Mouse (Mus musculus): ENCODE measurements around the gene Snrpc. TPM values are rescaled to one million over a fixed set of nuclear protein-coding genes. Genes with fewer than 3 reads are reported as not detected.

The Snrpc gene
- total RNA-seq, 2 experiments from 2014 or later = 72.1 to 76.6 TPM

GRCm38 (mm10) chr17:27856265-27856797 is 18.4 kb downstream of the Snrpc start, which contains the start of gene Uhrf1bp1:
Gene Uhrf1bp1, plus strand, starts transcription at chr17:27856441.
- intact Hi-C loops (cut with DNase I) = no loop called here

GRCm38 (mm10) chr17:27856798-27857648 is 19.1 kb downstream of the Snrpc start:
- intact Hi-C loops (cut with DNase I) = no loop called here
- peak; percentile 25 to 71 for DNase-seq (ENCODE audit: extremely low spot score in 1 of 2, low spot score in 2 of 2)

More at GRCm38 (mm10) chr17:27856265-27856797, 18.4 kb downstream of the Snrpc start, which contains the start of gene Uhrf1bp1:
- DNase-seq (ENCODE audit: extremely low spot score in 1 of 2, low spot score in 2 of 2) = peak; percentile 31 to 90

GRCm38 (mm10) chr17:27857649-27858475 is 19.9 kb downstream of the Snrpc start:
- intact Hi-C loops (cut with DNase I) = no loop called here
- no peak for DNase-seq (ENCODE audit: extremely low spot score in 1 of 2, low spot score in 2 of 2)

GRCm38 (mm10) chr17:27859131-27859530 is 21.2 kb downstream of the Snrpc start:
- DNase-seq (ENCODE audit: extremely low spot score in 1 of 2, low spot score in 2 of 2) = no peak
- intact Hi-C loops (cut with DNase I) = no loop called here

- intact Hi-C loops (cut with DNase I) = no loop called here
- DNase-seq (ENCODE audit: extremely low spot score in 1 of 2, low spot score in 2 of 2) = no peak
Measured at GRCm38 (mm10) chr17:27865461-27865860, 27.5 kb downstream of the Snrpc start.

- DNase-seq (ENCODE audit: extremely low spot score in 1 of 2, low spot score in 2 of 2) = no peak
- intact Hi-C loops (cut with DNase I) = no loop called here
Measured at GRCm38 (mm10) chr17:27866737-27867136, 28.8 kb downstream of the Snrpc start.

- DNase-seq (ENCODE audit: extremely low spot score in 1 of 2, low spot score in 2 of 2) = peak in 1 of 2 experiments; percentile 42
- intact Hi-C loops (cut with DNase I) = no loop called here
Measured at GRCm38 (mm10) chr17:27871851-27872250, 33.9 kb downstream of the Snrpc start.

- DNase-seq (ENCODE audit: extremely low spot score in 1 of 2, low spot score in 2 of 2) = no peak
- intact Hi-C loops (cut with DNase I) = no loop called here
Measured at GRCm38 (mm10) chr17:27873583-27873982, 35.6 kb downstream of the Snrpc start.

- no peak for DNase-seq (ENCODE audit: extremely low spot score in 1 of 2, low spot score in 2 of 2)
Measured at GRCm38 (mm10) chr17:27874510-27874909, 36.6 kb downstream of the Snrpc start.

GRCm38 (mm10) chr17:27881518-27881917 is 43.6 kb downstream of the Snrpc start:
- intact Hi-C loops (cut with DNase I) = no loop called here
- DNase-seq (ENCODE audit: extremely low spot score in 1 of 2, low spot score in 2 of 2) = no peak

More at GRCm38 (mm10) chr17:27874510-27874909, 36.6 kb downstream of the Snrpc start:
- intact Hi-C loops (cut with DNase I) = no loop called here

- intact Hi-C loops (cut with DNase I) = no loop called here
- DNase-seq (ENCODE audit: extremely low spot score in 1 of 2, low spot score in 2 of 2) = no peak
Measured at GRCm38 (mm10) chr17:27883129-27883528, 45.2 kb downstream of the Snrpc start.

GRCm38 (mm10) chr17:27883994-27884393 is 46.0 kb downstream of the Snrpc start:
- intact Hi-C loops (cut with DNase I) = no loop called here
- DNase-seq (ENCODE audit: extremely low spot score in 1 of 2, low spot score in 2 of 2) = no peak

GRCm38 (mm10) chr17:27886499-27887210 is 48.7 kb downstream of the Snrpc start:
- DNase-seq (ENCODE audit: extremely low spot score in 1 of 2, low spot score in 2 of 2) = no peak
- intact Hi-C loops (cut with DNase I) = no loop called here

Other genes starting within 250 kb of the Snrpc start
- gene Nudt3, start 214.7 kb upstream of the Snrpc start, total RNA-seq (2021) = 100 to 1,000 TPM; 497 to 524 TPM
- gene RPS10-NUDT3, start 202.9 kb upstream of the Snrpc start, total RNA-seq (2021) = not detected
- gene Rps10, start 201.5 kb upstream of the Snrpc start, total RNA-seq (2021) = 100 to 1,000 TPM; 503 to 512 TPM
- gene Pacsin1, start 182.6 kb upstream of the Snrpc start, total RNA-seq (2021) = 100 to 1,000 TPM; 204 to 211 TPM
- 1 to 10 TPM; 1.3 to 2.0 TPM for gene Spdef, start 109.2 kb upstream of the Snrpc start, total RNA-seq (2021)
- gene D17Wsu92e, start 17.5 kb upstream of the Snrpc start, total RNA-seq (2021) = 100 to 1,000 TPM; 106 to 107 TPM
- 10 to 100 TPM; 22.9 to 23.8 TPM for gene Uhrf1bp1, start 18.3 kb downstream of the Snrpc start, total RNA-seq (2021)
- 10 to 100 TPM; 37.3 to 37.7 TPM for gene Anks1, start 71.2 kb downstream of the Snrpc start, total RNA-seq (2021)
- gene Taf11, start 71.7 kb downstream of the Snrpc start, total RNA-seq (2021) = 10 to 100 TPM; 35.2 to 38.3 TPM
- 1 to 10 TPM; 1.6 to 2.4 TPM for gene Tcp11, start 242.5 kb downstream of the Snrpc start, total RNA-seq (2021)